Mouse (Mus musculus) limb, embryonic 15.5 days (tissue): ENCODE results near the gene Atrx. TPM values are rescaled to one million over a fixed set of nuclear protein-coding genes. Genes with fewer than 3 reads are reported as not detected.
A peak's percentile ranks its signal among the peaks of the same experiment; 100 is the strongest.
"Not testable (repeated sequence)": the region's sequence is repeated elsewhere in the genome, so short reads cannot be mapped to it uniquely, and the experiment has no call there.

ENCODE experiments used
- ATAC-seq: fragments of 200-750 bp; cut with Nextera tagmentation; 2 replicates; pipeline ENCODE4 v1.8.0; 2017; ENCODE audit warnings: low read depth, moderate TSS enrichment; ENCODE audit not compliant: insufficient number of reproducible peaks, low FRiP score, low TSS enrichment
- H3K27ac ChIP-seq: fragments of 300-500 bp; sonication (generic); 2 replicates; pipeline ENCODE4 v1.5.1; 2015; ENCODE audit warnings: moderate library complexity, mild to moderate bottlenecking, inconsistent platforms
- H3K27me3 ChIP-seq: fragments of 300-500 bp; sonication (generic); 2 replicates; pipeline ENCODE4 v1.6.1; 2015; ENCODE audit warnings: inconsistent platforms
- H3K36me3 ChIP-seq: fragments of 300-500 bp; sonication (generic); 2 replicates; pipeline ENCODE4 v1.6.1; 2015; ENCODE audit warnings: inconsistent platforms
- H3K4me1 ChIP-seq: fragments of 300-500 bp; sonication (generic); 2 replicates; pipeline ENCODE4 v1.6.1; 2015; ENCODE audit warnings: inconsistent platforms
- H3K4me2 ChIP-seq: fragments of 300-500 bp; sonication (generic); 2 replicates; pipeline ENCODE4 v1.6.1; 2015; ENCODE audit warnings: mild to moderate bottlenecking, inconsistent platforms
- H3K4me3 ChIP-seq: fragments of 300-500 bp; sonication (generic); 2 replicates; pipeline ENCODE4 v1.5.1; 2015; ENCODE audit warnings: mild to moderate bottlenecking, inconsistent platforms
- H3K9ac ChIP-seq: fragments of 300-500 bp; sonication (generic); 2 replicates; pipeline ENCODE4 v1.6.1; 2015; ENCODE audit warnings: inconsistent platforms
- H3K9me3 ChIP-seq: fragments of 300-500 bp; sonication (generic); 2 replicates; pipeline ENCODE4 v1.6.1; 2016; ENCODE audit warnings: inconsistent platforms
- WGBS: fragments of 180-500 bp; shearing (Covaris S2); methylation state at CpG from one replicate; pipeline ENCODE4 v1.1.7; 2015; 5-methylcytosine and 5-hydroxymethylcytosine counted together
- polyA plus RNA-seq: library from polyadenylated mRNA; unstranded; fragments of >200 nt; fragmentation: Nextera tagmentation; extraction: Ambion mirVana; gene quantifications from 2 replicates; pipeline ENCODE4 v1.2.1, GENCODE M21; 2015

Atrx gene
- polyA plus RNA-seq, 1 experiment from 2014 or later = 178 TPM

DNA sequence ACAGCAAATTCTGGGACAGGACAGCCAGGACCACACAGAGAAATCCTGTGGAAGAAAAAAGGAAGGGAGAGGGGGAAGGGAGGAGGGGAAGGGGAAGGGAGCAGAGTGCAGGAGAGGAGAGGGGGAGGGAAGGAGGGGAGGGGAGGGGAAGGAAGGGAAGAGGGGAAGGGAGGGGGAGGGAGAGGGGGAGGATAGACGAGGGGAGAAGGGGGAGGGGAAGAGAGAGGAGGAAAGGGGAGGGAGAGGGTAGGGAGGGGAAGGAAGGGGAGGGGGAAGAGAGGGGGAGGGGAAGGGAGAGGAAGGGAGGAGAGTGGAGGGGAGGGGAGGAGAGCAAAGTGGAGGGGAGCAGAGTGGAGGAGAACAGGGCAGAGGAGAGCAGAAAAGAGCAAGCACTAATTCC, 5.3 kb downstream of the Atrx start:
- ATAC-seq = no peak
- no peak overlapping the region for H3K4me2 ChIP-seq
- H3K27me3 ChIP-seq = no peaks in the 10 kb centered on the region
- H3K9ac ChIP-seq = no peak overlapping the region
- no peaks in the 10 kb centered on the region for H3K36me3 ChIP-seq
- WGBS = no CpG with 5 or more reads among the region's 1 CpGs
- H3K4me1 ChIP-seq = 0 out of 2 replicates have a peak, but pooled peaks cover 4% of the 10 kb centered on the region
- no peak overlapping the region for H3K27ac ChIP-seq
- no peak overlapping the region for H3K4me3 ChIP-seq
- H3K9me3 ChIP-seq = no peaks in the 10 kb centered on the region

- ATAC-seq, H3K27me3 ChIP-seq, H3K27ac ChIP-seq, H3K36me3 ChIP-seq, H3K9me3 ChIP-seq, H3K9ac ChIP-seq, H3K4me1 ChIP-seq, H3K4me3 ChIP-seq, H3K4me2 ChIP-seq: not testable (repeated sequence)
- WGBS = 95% methylated on average over 7 of the region's 7 CpGs
These were observed 6.2 kb downstream of the Atrx start for GRCm38 (mm10) chrX:105922986-105923385.

DNA sequence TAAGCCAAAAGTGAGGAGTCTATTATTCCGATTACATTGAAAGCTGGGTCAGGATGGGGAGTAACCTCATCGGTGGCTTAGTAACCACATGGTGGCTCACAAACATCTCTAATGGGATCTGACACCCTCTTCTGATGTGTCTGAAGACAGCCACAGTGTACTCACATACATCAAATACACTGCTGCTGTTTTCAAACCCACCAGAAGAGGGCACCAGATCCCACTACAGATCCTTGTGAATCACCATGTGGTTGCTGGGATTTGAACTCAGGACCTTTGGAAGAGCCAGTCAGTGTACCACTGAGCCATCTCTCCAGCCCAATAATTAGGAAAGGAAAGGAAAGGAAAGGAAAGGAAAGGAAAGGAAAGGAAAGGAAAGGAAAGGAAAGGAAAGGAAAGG, 7.8 kb downstream of the Atrx start:
- Histone ChIP-seq H3K9ac (no peak overlapping the region), H3K36me3 (no peaks in the 10 kb centered on the region), H3K9me3 (no peaks in the 10 kb centered on the region), H3K4me2 (no peak overlapping the region), H3K27ac (no peak overlapping the region), H3K4me1 (0 out of 2 replicates have a peak, but pooled peaks cover 3% of the 10 kb centered on the region), H3K27me3 (no peaks in the 10 kb centered on the region), H3K4me3 (no peak overlapping the region)
- 83% methylated on average over 2 of the region's 2 CpGs for WGBS
- no peak for ATAC-seq

DNA sequence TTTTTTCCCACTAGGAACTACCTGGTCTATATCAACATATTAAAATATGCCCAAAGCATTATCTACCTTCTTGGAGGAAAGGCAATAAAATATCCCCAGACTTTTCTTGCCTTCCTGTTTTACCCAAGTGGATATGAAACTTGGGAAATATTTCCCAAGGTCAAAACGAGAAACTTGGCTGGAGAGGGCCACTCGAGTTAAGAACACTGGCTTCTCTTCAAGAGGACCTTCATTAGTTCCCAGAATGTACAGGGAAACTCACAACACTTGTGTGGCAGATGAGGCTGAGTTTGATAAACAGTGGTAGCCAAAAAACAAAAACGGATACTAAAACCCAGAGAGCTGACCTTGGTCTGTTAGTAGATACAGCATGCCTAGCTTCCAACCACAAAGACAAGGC, 17.5 kb downstream of the Atrx start:
- Histone ChIP-seq H3K27me3 (no peaks in the 10 kb centered on the region), H3K4me1 (no peaks in the 10 kb centered on the region), H3K9ac (no peak overlapping the region), H3K4me3 (no peak overlapping the region), H3K4me2 (no peak overlapping the region), H3K27ac (no peak overlapping the region), H3K9me3 (no peaks in the 10 kb centered on the region), H3K36me3 (no peaks in the 10 kb centered on the region)
- no peak for ATAC-seq
- WGBS = 64% methylated on average over 3 of the region's 3 CpGs

- Histone ChIP-seq H3K4me1 (no peaks in the 10 kb centered on the region), H3K27me3 (no peaks in the 10 kb centered on the region), H3K9ac (no peak overlapping the region), H3K36me3 (no peaks in the 10 kb centered on the region), H3K27ac (no peak overlapping the region), H3K4me3 (no peak overlapping the region), H3K4me2 (no peak overlapping the region), H3K9me3 (no peaks in the 10 kb centered on the region)
- no peak for ATAC-seq
- 78% methylated on average over 1 of the region's 1 CpGs for WGBS
These were observed 27.6 kb downstream of the Atrx start for GRCm38 (mm10) chrX:105901611-105902010.

GRCm38 (mm10) chrX:105886921-105887320, 42.3 kb downstream of the Atrx start:
- no peak for ATAC-seq
- no peak overlapping the region for H3K27ac ChIP-seq
- no peaks in the 10 kb centered on the region for H3K4me1 ChIP-seq
- WGBS = 80% methylated on average over 2 of the region's 2 CpGs
- H3K9me3 ChIP-seq = no peaks in the 10 kb centered on the region
- no peak overlapping the region for H3K4me3 ChIP-seq
- no peak overlapping the region for H3K9ac ChIP-seq
- H3K36me3 ChIP-seq = no peaks in the 10 kb centered on the region
- no peaks in the 10 kb centered on the region for H3K27me3 ChIP-seq
- H3K4me2 ChIP-seq = no peak overlapping the region

GRCm38 (mm10) chrX:105864367-105864766, 64.8 kb downstream of the Atrx start:
- no peak overlapping the region for H3K4me2 ChIP-seq
- H3K9me3 ChIP-seq = no peaks in the 10 kb centered on the region
- no peak for ATAC-seq
- H3K9ac ChIP-seq = no peak overlapping the region
- H3K36me3 ChIP-seq = peaks cover 6% of the 10 kb centered on the region; the same call in 1 of the 2 replicates
- no peak overlapping the region for H3K27ac ChIP-seq
- 78% methylated on average over 5 of the region's 5 CpGs for WGBS
- H3K4me1 ChIP-seq = no peaks in the 10 kb centered on the region
- no peaks in the 10 kb centered on the region for H3K27me3 ChIP-seq
- no peak overlapping the region for H3K4me3 ChIP-seq

DNA sequence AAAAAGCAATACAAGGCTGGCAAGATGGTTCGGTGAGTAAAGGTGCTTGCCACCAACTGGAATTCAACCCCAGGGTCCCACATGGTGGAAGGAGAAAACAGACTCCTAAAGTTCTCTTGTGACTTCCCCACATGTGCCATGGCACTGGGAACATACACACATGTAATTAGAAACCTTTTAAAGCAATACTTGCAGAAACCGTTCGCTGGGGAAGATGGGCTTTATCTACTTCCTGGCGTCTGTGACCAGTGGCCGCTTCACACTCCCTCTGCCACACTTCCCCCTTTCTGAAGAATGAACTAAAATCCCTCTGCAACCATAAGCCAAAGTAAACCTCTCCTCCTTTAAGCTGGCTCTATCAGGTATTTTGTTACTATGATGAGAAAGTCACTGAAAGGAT, 104.7 kb downstream of the Atrx start:
- H3K4me3 ChIP-seq = no peak overlapping the region
- H3K27ac ChIP-seq = no peak overlapping the region
- H3K4me1 ChIP-seq = no peaks in the 10 kb centered on the region
- 82% methylated on average over 5 of the region's 5 CpGs for WGBS
- no peak overlapping the region for H3K4me2 ChIP-seq
- peaks cover 4% of the 10 kb centered on the region; the same call in 1 of the 2 replicates for H3K27me3 ChIP-seq
- H3K36me3 ChIP-seq = peaks cover 10% of the 10 kb centered on the region; the same call in 1 of the 2 replicates
- no peak overlapping the region for H3K9ac ChIP-seq
- ATAC-seq = no peak
- no peaks in the 10 kb centered on the region for H3K9me3 ChIP-seq

GRCm38 (mm10) chrX:105794806-105795403, 134.3 kb downstream of the Atrx start:
- H3K9ac ChIP-seq = no peak overlapping the region
- no peak for ATAC-seq
- H3K27me3 ChIP-seq = peaks cover 3% of the 10 kb centered on the region; the same call in 1 of the 2 replicates
- H3K4me1 ChIP-seq = no peaks in the 10 kb centered on the region
- WGBS = 42% methylated on average over 8 of the region's 8 CpGs
- H3K9me3 ChIP-seq = no peaks in the 10 kb centered on the region
- no peak overlapping the region for H3K4me3 ChIP-seq
- 0 out of 2 replicates have a peak, but pooled peaks cover 3% of the 10 kb centered on the region for H3K36me3 ChIP-seq
- H3K27ac ChIP-seq = no peak overlapping the region
- H3K4me2 ChIP-seq = no peak overlapping the region

DNA sequence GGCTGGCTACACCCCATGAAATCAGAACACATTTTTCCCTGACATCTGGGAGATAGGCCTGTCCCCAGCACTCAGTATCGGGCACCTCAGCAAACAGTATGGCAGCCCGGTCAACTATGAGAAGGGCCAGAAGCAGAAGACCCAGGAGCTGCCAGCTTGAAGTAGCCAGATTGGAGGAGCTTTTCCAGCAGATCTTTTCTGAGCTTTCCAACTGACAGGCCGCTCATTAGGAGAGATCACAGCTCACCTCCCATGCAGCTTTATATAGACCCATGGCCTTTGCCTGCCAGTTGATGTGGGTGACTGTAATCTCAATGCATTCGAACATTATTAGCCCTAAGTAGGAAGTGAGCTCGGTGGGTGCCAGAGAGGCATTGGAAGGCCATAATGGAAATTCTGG, 155.9 kb downstream of the Atrx start:
- Histone ChIP-seq H3K27ac (no peak overlapping the region), H3K27me3 (peaks cover 20% of the 10 kb centered on the region; the same call in 1 of the 2 replicates), H3K9me3 (no peaks in the 10 kb centered on the region), H3K4me3 (no peak overlapping the region), H3K36me3 (no peaks in the 10 kb centered on the region), H3K4me1 (no peaks in the 10 kb centered on the region), H3K9ac (no peak overlapping the region), H3K4me2 (no peak overlapping the region)
- 80% methylated on average over 5 of the region's 5 CpGs for WGBS
- no peak for ATAC-seq

DNA sequence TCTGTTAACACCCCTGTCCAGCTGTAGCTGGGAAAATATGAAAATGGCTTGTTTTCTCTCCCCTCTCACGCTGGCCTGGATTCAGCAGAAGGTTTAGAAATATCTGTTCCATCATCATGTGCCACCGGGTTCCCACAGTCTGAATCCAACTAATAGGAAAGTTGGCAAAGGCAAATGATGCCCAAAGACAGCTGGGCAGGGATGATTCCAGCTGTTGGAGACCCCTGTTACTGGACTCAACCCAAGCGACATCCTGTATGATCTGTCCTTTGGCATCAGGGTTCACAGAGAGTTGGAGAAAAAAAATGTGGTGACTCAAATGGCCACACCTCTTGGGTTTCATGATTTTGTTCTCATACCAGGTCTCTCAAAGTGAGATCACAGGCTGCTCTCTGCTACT, 161.3 kb downstream of the Atrx start:
- 63% methylated on average over 3 of the region's 3 CpGs for whole genome bisulfite sequencing
- ATAC-seq = no peak
- H3K27me3 ChIP-seq = peaks cover 45% of the 10 kb centered on the region

DNA sequence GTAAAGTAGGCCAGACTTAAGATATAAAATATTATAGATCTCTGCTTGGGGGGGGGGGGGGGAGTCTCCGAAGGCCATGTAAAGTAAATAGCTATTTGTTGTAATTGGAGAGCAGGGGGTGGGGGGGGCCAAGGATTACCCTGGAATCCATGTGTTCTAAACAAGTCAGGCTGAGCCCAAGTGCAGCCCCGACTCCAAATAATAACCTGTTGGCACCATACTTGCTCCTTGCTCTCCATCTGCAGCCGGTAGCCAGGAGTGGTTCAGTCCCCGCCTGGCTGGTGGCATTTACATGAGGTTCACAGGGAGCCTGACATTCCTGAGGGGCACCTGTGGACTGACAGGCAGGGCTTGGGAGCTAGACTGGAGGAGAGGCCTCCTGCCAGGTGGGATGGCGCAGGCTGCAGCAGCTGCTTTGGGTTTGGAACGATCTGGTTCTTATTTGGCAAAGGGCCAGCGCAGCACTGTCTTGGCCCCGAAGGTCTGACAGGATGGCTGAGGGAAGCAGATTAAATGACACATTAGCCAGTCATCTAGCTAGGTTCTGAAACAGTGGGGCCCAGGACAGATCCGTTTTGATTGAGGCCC, 161.9 kb downstream of the Atrx start:
- Histone ChIP-seq H3K4me2 (no peak overlapping the region), H3K36me3 (no peaks in the 10 kb centered on the region), H3K9me3 (no peaks in the 10 kb centered on the region), H3K4me1 (peaks cover 21% of the 10 kb centered on the region; the same call in 1 of the 2 replicates), H3K4me3 (no peak overlapping the region), H3K27ac (no peak overlapping the region), H3K27me3 (peaks cover 51% of the 10 kb centered on the region), H3K9ac (no peak overlapping the region)
- ATAC-seq = peak; percentile 49; the same call in 1 of the 2 replicates
- 33% methylated on average over 9 of the region's 9 CpGs for WGBS

More for the DNA sequence above, 161.3 kb downstream of the Atrx start:
- Histone ChIP-seq H3K36me3 (no peaks in the 10 kb centered on the region), H3K9me3 (no peaks in the 10 kb centered on the region), H3K9ac (no peak overlapping the region), H3K4me1 (peaks cover 21% of the 10 kb centered on the region; the same call in 1 of the 2 replicates), H3K4me2 (no peak overlapping the region), H3K4me3 (no peak overlapping the region), H3K27ac (no peak overlapping the region)
